Mouse (Mus musculus) limb, embryonic 15.5 days (tissue): ENCODE results near the gene Sytl1. TPM values are rescaled to one million over a fixed set of nuclear protein-coding genes. Genes with fewer than 3 reads are reported as not detected.

Experiments used
- ATAC-seq: fragments of 200-750 bp; cut with Nextera tagmentation; 2 replicates; pipeline ENCODE4 v1.8.0; 2017; ENCODE audit warnings: low read depth, moderate TSS enrichment; ENCODE audit not compliant: insufficient number of reproducible peaks, low FRiP score, low TSS enrichment
- H3K27ac ChIP-seq: fragments of 300-500 bp; sonication (generic); 2 replicates; pipeline ENCODE4 v1.5.1; 2015; ENCODE audit warnings: moderate library complexity, mild to moderate bottlenecking, inconsistent platforms
- H3K27me3 ChIP-seq: fragments of 300-500 bp; sonication (generic); 2 replicates; pipeline ENCODE4 v1.6.1; 2015; ENCODE audit warnings: inconsistent platforms
- H3K36me3 ChIP-seq: fragments of 300-500 bp; sonication (generic); 2 replicates; pipeline ENCODE4 v1.6.1; 2015; ENCODE audit warnings: inconsistent platforms
- H3K4me1 ChIP-seq: fragments of 300-500 bp; sonication (generic); 2 replicates; pipeline ENCODE4 v1.6.1; 2015; ENCODE audit warnings: inconsistent platforms
- H3K4me2 ChIP-seq: fragments of 300-500 bp; sonication (generic); 2 replicates; pipeline ENCODE4 v1.6.1; 2015; ENCODE audit warnings: mild to moderate bottlenecking, inconsistent platforms
- H3K4me3 ChIP-seq: fragments of 300-500 bp; sonication (generic); 2 replicates; pipeline ENCODE4 v1.5.1; 2015; ENCODE audit warnings: mild to moderate bottlenecking, inconsistent platforms
- H3K9ac ChIP-seq: fragments of 300-500 bp; sonication (generic); 2 replicates; pipeline ENCODE4 v1.6.1; 2015; ENCODE audit warnings: inconsistent platforms
- H3K9me3 ChIP-seq: fragments of 300-500 bp; sonication (generic); 2 replicates; pipeline ENCODE4 v1.6.1; 2016; ENCODE audit warnings: inconsistent platforms
- WGBS: fragments of 180-500 bp; shearing (Covaris S2); methylation state at CpG from one replicate; pipeline ENCODE4 v1.1.7; 2015; 5-methylcytosine and 5-hydroxymethylcytosine counted together
- polyA plus RNA-seq: library from polyadenylated mRNA; unstranded; fragments of >200 nt; fragmentation: Nextera tagmentation; extraction: Ambion mirVana; gene quantifications from 2 replicates; pipeline ENCODE4 v1.2.1, GENCODE M21; 2015

The Sytl1 gene
- polyA plus RNA-seq, 1 experiment from 2014 or later, result 54.1 TPM

DNA sequence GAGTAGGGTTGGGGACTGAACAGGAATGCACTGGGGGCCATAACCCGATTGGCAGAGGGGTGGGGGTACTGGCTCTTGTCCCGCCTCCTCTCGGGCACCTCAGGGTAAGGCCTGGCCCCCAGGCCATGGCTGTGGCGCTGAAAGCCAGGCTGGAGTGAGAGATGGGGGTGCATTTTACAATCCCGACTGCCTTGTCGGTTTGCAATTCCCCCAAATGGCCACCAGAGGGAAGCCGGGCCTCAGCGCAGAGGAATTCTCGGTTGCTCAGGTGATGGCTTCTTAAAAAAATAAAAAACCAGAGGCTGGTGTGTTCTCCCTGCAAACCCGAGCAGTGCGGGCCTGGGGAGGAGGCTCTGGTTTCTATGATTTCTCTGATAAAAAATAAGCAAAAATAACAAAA lies 53.5 kb downstream of the Sytl1 start:
- Histone ChIP-seq H3K27ac (no peak overlapping the region), H3K27me3 (peaks cover 37% of the 10 kb centered on the region), H3K4me2 (no peak overlapping the region), H3K4me1 (peaks cover 32% of the 10 kb centered on the region), H3K9me3 (no peaks in the 10 kb centered on the region), H3K9ac (no peak overlapping the region), H3K4me3 (no peak overlapping the region), H3K36me3 (no peaks in the 10 kb centered on the region)
- WGBS, result 3% methylated on average over 11 of the region's 11 CpGs
- ATAC-seq, result no peak

- Histone ChIP-seq H3K36me3 (no peaks in the 10 kb centered on the region), H3K4me3 (no peak overlapping the region), H3K27me3 (no peaks in the 10 kb centered on the region), H3K9ac (no peak overlapping the region), H3K4me1 (peaks cover 43% of the 10 kb centered on the region), H3K4me2 (no peak overlapping the region), H3K9me3 (no peaks in the 10 kb centered on the region), H3K27ac (peak overlapping the region; percentile 50)
- 28% methylated on average over 7 of the region's 7 CpGs for WGBS
- no peak for ATAC-seq
Measured at GRCm38 (mm10) chr4:133204379-133204778, 58.5 kb downstream of the Sytl1 start.

DNA sequence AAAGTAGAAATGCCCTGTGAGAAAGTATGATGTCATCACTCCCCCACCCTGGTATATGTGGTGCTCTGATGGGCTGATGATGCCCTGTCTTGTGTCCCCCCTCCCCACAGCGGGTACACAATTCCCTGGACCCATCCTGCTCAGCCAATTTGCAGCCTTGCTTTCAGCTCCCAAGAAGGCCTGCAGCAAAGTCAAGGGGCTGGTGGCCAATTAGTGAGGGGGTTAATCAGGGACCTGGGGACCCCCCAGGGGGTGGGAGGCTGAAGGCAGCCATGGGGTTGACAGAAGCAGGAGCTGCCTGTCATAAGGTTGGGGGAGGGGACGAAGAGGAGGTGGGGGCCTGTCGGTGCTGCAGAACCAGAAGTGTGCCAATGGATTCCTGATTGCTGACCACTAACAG lies 59.3 kb downstream of the Sytl1 start:
- H3K9me3 ChIP-seq, result no peaks in the 10 kb centered on the region
- H3K4me3 ChIP-seq, result no peak overlapping the region
- WGBS, result 50% methylated on average over 3 of the region's 3 CpGs
- peaks cover 51% of the 10 kb centered on the region for H3K4me1 ChIP-seq
- H3K4me2 ChIP-seq, result no peak overlapping the region
- H3K27me3 ChIP-seq, result no peaks in the 10 kb centered on the region
- no peak overlapping the region for H3K27ac ChIP-seq
- no peaks in the 10 kb centered on the region for H3K36me3 ChIP-seq
- H3K9ac ChIP-seq, result no peak overlapping the region
- no peak for ATAC-seq

Other genes with a start within 250 kb of the Sytl1 start
- gene Wasf2, start 132.6 kb downstream of the Sytl1 start, polyA plus RNA-seq, result 117 and 129 TPM in 2 replicates
- 3.6 and 5.2 TPM in 2 replicates for gene Cd164l2, start 51.0 kb downstream of the Sytl1 start, polyA plus RNA-seq
- not detected in 2 replicates for gene Gpr3, start 50.6 kb downstream of the Sytl1 start, polyA plus RNA-seq
- gene Map3k6, start 22.3 kb downstream of the Sytl1 start, polyA plus RNA-seq, result 21.3 and 21.4 TPM in 2 replicates
- gene Tmem222, start 14.7 kb upstream of the Sytl1 start, polyA plus RNA-seq, result 81.6 and 82.7 TPM in 2 replicates
- 13.9 TPM in 2 replicates for gene Wdtc1, start 90.4 kb upstream of the Sytl1 start, polyA plus RNA-seq
- 10.1 and 10.9 TPM in 2 replicates for gene Slc9a1, start 106.6 kb upstream of the Sytl1 start, polyA plus RNA-seq
- 11.8 and 12.6 TPM in 2 replicates for gene Tent5b, start 217.0 kb upstream of the Sytl1 start, polyA plus RNA-seq
- 3.7 and 4.0 TPM in 2 replicates for gene Trnp1, start 235.4 kb upstream of the Sytl1 start, polyA plus RNA-seq